Mouse (Mus musculus) kidney, adult 2 months (tissue): ENCODE measurements at regions not wholly inside any gene's neighbourhood (a gene's known extent, or its start where the extent isn't known, plus 50 kb on each side); places are given as distances from the start of the nearest gene placed in this dataset.
A peak's percentile ranks its signal among the peaks of the same experiment; 100 is the strongest.

Experiments used
- DNase-seq: peaks from one replicate; pipeline ENCODE4 v3.0.0; 2021
- H3K27ac ChIP-seq: fragments of 200-500 bp; 2 replicates; pipeline ENCODE4 v1.5.1; 2012; ENCODE audit warnings: low read depth, low read length, control low read depth, inconsistent platforms; ENCODE audit not compliant: insufficient read depth
- H3K27me3 ChIP-seq: fragments of 200-500 bp; replicated peaks from 2 replicates; pipeline ENCODE4 v1.6.1; 2012; ENCODE audit warnings: mild to moderate bottlenecking, moderate library complexity, low read length, inconsistent platforms; ENCODE audit not compliant: control insufficient read depth, insufficient read depth
- H3K36me3 ChIP-seq: fragments of 200-500 bp; 2 replicates; pipeline ENCODE4 v1.6.1; 2012; ENCODE audit warnings: mild to moderate bottlenecking, moderate library complexity, low read length, inconsistent platforms; ENCODE audit not compliant: control insufficient read depth, insufficient read depth
- H3K4me1 ChIP-seq: fragments of 200-500 bp; 2 replicates; pipeline ENCODE4 v1.6.1; 2011; ENCODE audit warnings: low read length; ENCODE audit not compliant: control insufficient read depth, insufficient read depth
- H3K4me3 ChIP-seq: fragments of 200-500 bp; 2 replicates; pipeline ENCODE4 v1.5.1; 2011; ENCODE audit warnings: mild to moderate bottlenecking, low read depth, low read length, control low read depth; ENCODE audit not compliant: insufficient read depth
- CTCF ChIP-seq: fragments of 200-500 bp; conservative IDR thresholded peaks from 2 replicates; pipeline ENCODE4 v1.5.1; 2011; ENCODE audit warnings: low read depth, mild to moderate bottlenecking, control low read depth, low read length, moderate library complexity, mixed read lengths; ENCODE audit not compliant: insufficient read depth, insufficient read length
- POLR2A ChIP-seq: fragments of 200-500 bp; IDR thresholded peaks from one replicate; pipeline ENCODE4 v1.6.1; 2011; ENCODE audit warnings: low read depth, low read length, control low read depth
- WGBS: fragments of 180-500 bp; shearing (Covaris S2); methylation state at CpG from one replicate; pipeline ENCODE4 v1.1.7; 2018; 5-methylcytosine and 5-hydroxymethylcytosine counted together

- H3K4me3 ChIP-seq = no peak overlapping the region
- no peaks in the 10 kb centered on the region for H3K4me1 ChIP-seq
- 87% methylated on average over 14 of the region's 14 CpGs for WGBS
- peak; percentile 4 for DNase-seq
- H3K27ac ChIP-seq = no peak overlapping the region
- no peaks in the 10 kb centered on the region for H3K36me3 ChIP-seq
- H3K27me3 ChIP-seq = no peaks in the 10 kb centered on the region
- TF ChIP-seq POLR2A = no peak
Observed at GRCm38 (mm10) chr1:64255554-64256295, 133.6 kb upstream of the Klf7 start.

- WGBS = 85% methylated on average over 8 of the region's 8 CpGs
- no peak for DNase-seq
- Histone ChIP-seq H3K27me3 (no peaks in the 10 kb centered on the region), H3K4me1 (no peaks in the 10 kb centered on the region), H3K4me3 (no peak overlapping the region), H3K36me3 (no peaks in the 10 kb centered on the region), H3K27ac (no peak overlapping the region)
- TF ChIP-seq CTCF = no peak
- no peak for TF ChIP-seq POLR2A
Observed at GRCm38 (mm10) chr1:64254673-64255072, 132.6 kb upstream of the Klf7 start.

- no peaks in the 10 kb centered on the region for H3K36me3 ChIP-seq
- H3K4me3 ChIP-seq = no peak overlapping the region
- no peak for DNase-seq
- H3K27me3 ChIP-seq = no peaks in the 10 kb centered on the region
- TF ChIP-seq POLR2A (no peak), CTCF (no peak)
- WGBS = 54% methylated on average over 8 of the region's 8 CpGs
- H3K4me1 ChIP-seq = no peaks in the 10 kb centered on the region
- H3K27ac ChIP-seq = no peak overlapping the region
Observed at GRCm38 (mm10) chr1:64253996-64254395, 131.9 kb upstream of the Klf7 start.

GRCm38 (mm10) chr1:64242401-64242800 is 120.3 kb upstream of the Klf7 start:
- Histone ChIP-seq H3K4me3 (no peak overlapping the region), H3K27ac (no peak overlapping the region), H3K27me3 (no peaks in the 10 kb centered on the region), H3K4me1 (no peaks in the 10 kb centered on the region), H3K36me3 (no peaks in the 10 kb centered on the region)
- WGBS = 54% methylated on average over 2 of the region's 2 CpGs
- DNase-seq = no peak
- TF ChIP-seq POLR2A = no peak
- no peak for TF ChIP-seq CTCF

- H3K4me3 ChIP-seq = no peak overlapping the region
- TF ChIP-seq CTCF (no peak), POLR2A (no peak)
- no peak for DNase-seq
- no peaks in the 10 kb centered on the region for H3K4me1 ChIP-seq
- H3K27ac ChIP-seq = no peak overlapping the region
- H3K27me3 ChIP-seq = no peaks in the 10 kb centered on the region
- no peaks in the 10 kb centered on the region for H3K36me3 ChIP-seq
- 96% methylated on average over 1 of the region's 1 CpGs for WGBS
Observed at GRCm38 (mm10) chr1:64229654-64230053, 107.6 kb upstream of the Klf7 start.

GRCm38 (mm10) chr1:64226001-64226918 is 104.2 kb upstream of the Klf7 start:
- Histone ChIP-seq H3K36me3 (no peaks in the 10 kb centered on the region), H3K27ac (no peak overlapping the region), H3K27me3 (no peaks in the 10 kb centered on the region), H3K4me1 (peaks cover 5% of the 10 kb centered on the region; the same call in 1 of the 2 replicates), H3K4me3 (no peak overlapping the region)
- WGBS = 42% methylated on average over 16 of the region's 16 CpGs
- TF ChIP-seq POLR2A (no peak), CTCF (no peak)
- peak; percentile 75 for DNase-seq
